Mouse (Mus musculus): ENCODE measurements around the gene Sash1. TPM values are rescaled to one million over a fixed set of nuclear protein-coding genes. Genes with fewer than 3 reads are reported as not detected.

Gene Sash1
- polyA plus RNA-seq, 1 experiment from 2014 or later, result 4.5 TPM

DNA sequence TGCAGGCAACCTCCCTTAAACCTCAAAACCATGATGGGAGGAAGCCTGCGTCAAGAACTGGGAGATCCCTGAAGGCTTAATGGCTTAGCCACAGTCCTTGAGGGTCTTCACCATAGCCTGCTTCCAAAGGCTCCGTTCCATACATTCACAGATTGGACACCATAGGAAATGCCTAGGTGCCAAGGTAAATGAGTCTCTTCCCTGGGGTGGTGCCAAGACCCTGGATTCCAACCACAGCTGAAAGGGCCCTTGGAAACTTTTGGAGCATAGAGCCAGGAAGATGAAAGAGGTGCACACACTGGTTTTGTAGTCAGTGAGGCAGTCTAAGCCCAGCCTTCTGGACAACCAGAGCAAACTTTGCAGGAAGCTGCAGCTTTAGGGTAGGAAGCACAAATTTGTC is 193.3 kb downstream of the Sash1 start:
- H3K9ac ChIP-seq (ENCODE audit: low read length), result no peak overlapping the region
- H3K9me3 ChIP-seq (ENCODE audit: control insufficient read depth, low read length), result no peaks in the 10 kb centered on the region
- H3K4me2 ChIP-seq (ENCODE audit: low read depth), result no peak overlapping the region
- DNase-seq (ENCODE audit: low spot score), result no peak
- H3K27ac ChIP-seq (ENCODE audit: low read depth, low read length), result no peak overlapping the region
- H3K36me3 ChIP-seq (ENCODE audit: control insufficient read depth, insufficient read depth, low read length), result no peaks in the 10 kb centered on the region
- no peaks in the 10 kb centered on the region for H3K4me1 ChIP-seq (ENCODE audit: control insufficient read depth, insufficient read depth, low read length)
- 91% methylated on average over 2 of the region's 2 CpGs for WGBS
- no peaks in the 10 kb centered on the region for H3K27me3 ChIP-seq (ENCODE audit: control insufficient read depth, insufficient read depth, low read length)
- no peak for ATAC-seq (ENCODE audit: insufficient read depth, low FRiP score, low TSS enrichment)
- H3K4me3 ChIP-seq (ENCODE audit: low read depth, low read length), result no peak overlapping the region

- no peaks in the 10 kb centered on the region for H3K36me3 ChIP-seq (ENCODE audit: control insufficient read depth, insufficient read depth, low read length)
- DNase-seq (ENCODE audit: low spot score), result no peak
- no peaks in the 10 kb centered on the region for H3K4me1 ChIP-seq (ENCODE audit: control insufficient read depth, insufficient read depth, low read length)
- no peak overlapping the region for H3K4me2 ChIP-seq (ENCODE audit: low read depth)
- H3K4me3 ChIP-seq (ENCODE audit: low read depth, low read length), result no peak overlapping the region
- H3K9ac ChIP-seq (ENCODE audit: low read length), result no peak overlapping the region
- H3K9me3 ChIP-seq (ENCODE audit: control insufficient read depth, low read length), result no peaks in the 10 kb centered on the region
- H3K27ac ChIP-seq (ENCODE audit: low read depth, low read length), result no peak overlapping the region
- WGBS, result 91% methylated on average over 1 of the region's 1 CpGs
- H3K27me3 ChIP-seq (ENCODE audit: control insufficient read depth, insufficient read depth, low read length), result no peaks in the 10 kb centered on the region
- no peak for ATAC-seq (ENCODE audit: insufficient read depth, low FRiP score, low TSS enrichment)
These were observed 199.7 kb downstream of the Sash1 start for GRCm38 (mm10) chr10:8686219-8686618.

GRCm38 (mm10) chr10:8685269-8685668 is 200.6 kb downstream of the Sash1 start:
- WGBS, result 92% methylated on average over 7 of the region's 7 CpGs
- DNase-seq (ENCODE audit: low spot score) (no peak), ATAC-seq (ENCODE audit: insufficient read depth, low FRiP score, low TSS enrichment) (no peak)
- H3K27ac ChIP-seq (ENCODE audit: low read depth, low read length), result no peak overlapping the region
- H3K4me1 ChIP-seq (ENCODE audit: control insufficient read depth, insufficient read depth, low read length), result no peaks in the 10 kb centered on the region
- H3K36me3 ChIP-seq (ENCODE audit: control insufficient read depth, insufficient read depth, low read length), result no peaks in the 10 kb centered on the region
- no peaks in the 10 kb centered on the region for H3K27me3 ChIP-seq (ENCODE audit: control insufficient read depth, insufficient read depth, low read length)
- H3K4me3 ChIP-seq (ENCODE audit: low read depth, low read length), result no peak overlapping the region
- H3K9ac ChIP-seq (ENCODE audit: low read length), result no peak overlapping the region
- H3K4me2 ChIP-seq (ENCODE audit: low read depth), result no peak overlapping the region
- H3K9me3 ChIP-seq (ENCODE audit: control insufficient read depth, low read length), result no peaks in the 10 kb centered on the region

DNA sequence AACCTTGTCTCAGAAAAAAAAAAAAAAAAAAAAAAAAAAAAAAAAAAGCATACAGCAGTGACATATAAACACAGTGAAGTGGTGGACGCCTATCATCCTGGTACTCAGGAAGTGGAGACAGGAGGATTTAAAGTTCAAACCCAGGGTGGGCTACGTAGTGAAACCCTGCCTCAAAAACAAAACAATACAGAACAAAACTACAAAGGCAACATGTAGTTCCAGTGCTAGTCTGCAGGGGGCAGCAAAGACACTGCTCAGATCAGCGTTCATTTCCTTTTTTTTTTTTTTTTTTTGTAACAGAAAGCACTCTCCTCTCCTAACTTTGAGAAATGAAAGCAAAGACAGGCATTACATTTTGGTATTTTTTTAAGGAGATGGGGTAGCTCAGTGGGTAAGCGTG is 203.0 kb downstream of the Sash1 start:
- 25% methylated on average over 4 of the region's 4 CpGs for WGBS
- H3K9me3 ChIP-seq (ENCODE audit: control insufficient read depth, low read length), result no peaks in the 10 kb centered on the region
- H3K27ac ChIP-seq (ENCODE audit: low read depth, low read length), result no peak overlapping the region
- no peak overlapping the region for H3K4me2 ChIP-seq (ENCODE audit: low read depth)
- H3K4me1 ChIP-seq (ENCODE audit: control insufficient read depth, insufficient read depth, low read length), result no peaks in the 10 kb centered on the region
- no peak; the same call in 1 of the 2 replicates for ATAC-seq (ENCODE audit: insufficient read depth, low FRiP score, low TSS enrichment)
- H3K36me3 ChIP-seq (ENCODE audit: control insufficient read depth, insufficient read depth, low read length), result no peaks in the 10 kb centered on the region
- H3K9ac ChIP-seq (ENCODE audit: low read length), result no peak overlapping the region
- peak; percentile 42 for DNase-seq (ENCODE audit: low spot score)
- H3K4me3 ChIP-seq (ENCODE audit: low read depth, low read length), result no peak overlapping the region
- H3K27me3 ChIP-seq (ENCODE audit: control insufficient read depth, insufficient read depth, low read length), result no peaks in the 10 kb centered on the region

DNA sequence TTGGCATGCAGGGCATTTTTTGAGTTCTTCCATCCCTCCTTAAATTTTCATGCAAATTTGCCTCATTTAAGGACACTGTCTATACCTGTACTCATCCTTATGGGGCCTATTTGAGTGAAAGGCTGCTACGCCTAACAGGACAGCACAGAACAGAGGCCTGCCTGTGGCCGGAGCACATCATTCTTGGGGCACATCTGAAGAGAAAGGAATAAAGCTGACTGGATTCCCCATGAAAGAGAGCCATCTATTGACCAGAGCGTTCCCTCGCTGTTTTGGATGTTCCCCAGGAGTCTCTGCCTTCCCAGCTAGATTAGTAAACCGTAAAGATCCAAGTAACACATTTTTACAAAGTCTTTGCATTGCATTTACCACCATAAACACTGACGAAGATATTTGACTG is 203.5 kb downstream of the Sash1 start:
- no peak overlapping the region for H3K27ac ChIP-seq (ENCODE audit: low read depth, low read length)
- H3K36me3 ChIP-seq (ENCODE audit: control insufficient read depth, insufficient read depth, low read length), result no peaks in the 10 kb centered on the region
- H3K4me3 ChIP-seq (ENCODE audit: low read depth, low read length), result no peak overlapping the region
- H3K27me3 ChIP-seq (ENCODE audit: control insufficient read depth, insufficient read depth, low read length), result no peaks in the 10 kb centered on the region
- WGBS, result 78% methylated on average over 6 of the region's 6 CpGs
- no peak overlapping the region for H3K4me2 ChIP-seq (ENCODE audit: low read depth)
- ATAC-seq (ENCODE audit: insufficient read depth, low FRiP score, low TSS enrichment) (no peak), DNase-seq (ENCODE audit: low spot score) (no peak)
- no peaks in the 10 kb centered on the region for H3K9me3 ChIP-seq (ENCODE audit: control insufficient read depth, low read length)
- no peak overlapping the region for H3K9ac ChIP-seq (ENCODE audit: low read length)
- H3K4me1 ChIP-seq (ENCODE audit: control insufficient read depth, insufficient read depth, low read length), result no peaks in the 10 kb centered on the region

DNA sequence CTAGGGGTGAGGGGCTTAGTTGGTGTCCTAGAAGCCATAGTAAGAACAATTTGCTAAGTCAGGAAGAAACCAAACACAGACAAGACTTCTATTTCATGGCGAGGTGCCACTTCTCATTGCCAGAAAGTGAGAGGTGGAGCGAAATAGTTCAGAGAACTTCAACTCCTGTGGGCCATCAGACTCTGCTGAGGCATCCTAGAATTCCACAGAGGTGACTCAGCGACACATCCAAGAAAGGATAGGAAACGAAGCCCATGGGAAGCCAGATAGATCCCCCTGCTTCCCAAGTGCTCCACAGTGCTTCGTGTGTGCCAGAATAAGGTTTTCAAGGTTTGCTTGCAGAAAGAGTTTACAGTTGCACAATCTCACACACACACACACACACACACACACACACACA is 209.1 kb downstream of the Sash1 start:
- H3K27me3 ChIP-seq (ENCODE audit: control insufficient read depth, insufficient read depth, low read length), result no peaks in the 10 kb centered on the region
- H3K4me3 ChIP-seq (ENCODE audit: low read depth, low read length), result no peak overlapping the region
- WGBS, result 82% methylated on average over 5 of the region's 5 CpGs
- H3K9ac ChIP-seq (ENCODE audit: low read length), result no peak overlapping the region
- no peak for DNase-seq (ENCODE audit: low spot score)
- no peaks in the 10 kb centered on the region for H3K36me3 ChIP-seq (ENCODE audit: control insufficient read depth, insufficient read depth, low read length)
- H3K4me1 ChIP-seq (ENCODE audit: control insufficient read depth, insufficient read depth, low read length), result no peaks in the 10 kb centered on the region
- no peak overlapping the region for H3K4me2 ChIP-seq (ENCODE audit: low read depth)
- no peak overlapping the region for H3K27ac ChIP-seq (ENCODE audit: low read depth, low read length)
- no peak for ATAC-seq (ENCODE audit: insufficient read depth, low FRiP score, low TSS enrichment)
- no peaks in the 10 kb centered on the region for H3K9me3 ChIP-seq (ENCODE audit: control insufficient read depth, low read length)
